Mouse (Mus musculus) brain, embryonic 14.5 days (tissue): ENCODE data around the gene Cenpp.

ENCODE experiments used
- CTCF ChIP-seq: fragments of 200-500 bp; IDR thresholded peaks from 2 replicates; pipeline ENCODE4 v1.5.1; 2012; ENCODE audit warnings: inconsistent platforms, mild to moderate bottlenecking, moderate library complexity, borderline replicate concordance; ENCODE audit not compliant: insufficient read depth, insufficient read length; ENCODE audit errors: extremely low read depth
- POLR2A ChIP-seq: fragments of 200-500 bp; IDR thresholded peaks from 2 replicates; pipeline ENCODE4 v1.6.1; 2012; ENCODE audit warnings: mild to moderate bottlenecking, inconsistent platforms, borderline replicate concordance; ENCODE audit not compliant: poor library complexity, insufficient read depth, insufficient read length, severe bottlenecking; ENCODE audit errors: extremely low read depth

- TF ChIP-seq CTCF (no peak), POLR2A (no peak)
These were observed 38.5 kb upstream of the Cenpp start for GRCm38 (mm10) chr13:49691056-49691455.
